Mouse (Mus musculus) small intestine, adult 2 months (tissue): ENCODE data around the gene Hist2h3c2.

Experiments used
- CTCF ChIP-seq: fragments of 200-500 bp; IDR thresholded peaks from 2 replicates; pipeline ENCODE4 v1.5.1; 2012; ENCODE audit warnings: low read depth, mild to moderate bottlenecking, control low read depth, inconsistent platforms, low read length, moderate library complexity, mixed read lengths; ENCODE audit not compliant: insufficient replicate concordance, insufficient read length; ENCODE audit errors: extremely low read depth
- POLR2A ChIP-seq: fragments of 200-500 bp; IDR thresholded peaks from 2 replicates; pipeline ENCODE4 v1.6.1; 2012; ENCODE audit warnings: low read depth, mild to moderate bottlenecking, control low read depth, inconsistent platforms, low read length, moderate library complexity

GRCm38 (mm10) chr3:96222774-96223173 is 16.2 kb downstream of the Hist2h3c2 start:
- TF ChIP-seq CTCF (no peak), POLR2A (no peak)
